In genomic region chr16:73991212-73991611, GRCm38 (mm10) we compare ENCODE assay signal across 10 mouse cellular contexts.
"Had no signal": no experiment of that assay in that cellular context is flagged by ENCODE, and none has a peak within 500 bp of the region (broad histone marks: within the 10 kb centered on the region; RNA-seq: fewer than 3 reads in every experiment).

No protein-coding gene starts in this region.

- ATAC-seq: liver, embryonic 12.5 days had no signal

- H3K36me3 ChIP-seq: kidney, embryonic 15.5 days; limb, embryonic 15.5 days; liver, embryonic 12.5 days; midbrain, embryonic 12.5 days had no signal

- H3K27ac ChIP-seq: kidney, embryonic 15.5 days; limb, embryonic 15.5 days; liver, embryonic 12.5 days; midbrain, embryonic 12.5 days had no signal

- H3K9me3 ChIP-seq: kidney, embryonic 15.5 days; limb, embryonic 15.5 days; liver, embryonic 12.5 days; midbrain, embryonic 12.5 days had no signal

- H3K4me3 ChIP-seq: kidney, embryonic 15.5 days; limb, embryonic 15.5 days; liver, embryonic 12.5 days; midbrain, embryonic 12.5 days had no signal

- H3K9ac ChIP-seq: kidney, embryonic 15.5 days; limb, embryonic 15.5 days; liver, embryonic 12.5 days; lung, embryonic 14.5 days; midbrain, embryonic 12.5 days had no signal

- H3K27me3 ChIP-seq: kidney, embryonic 15.5 days; limb, embryonic 15.5 days; liver, embryonic 12.5 days; midbrain, embryonic 12.5 days had no signal

- H3K4me1 ChIP-seq: kidney, embryonic 15.5 days; limb, embryonic 15.5 days; liver, embryonic 12.5 days; midbrain, embryonic 12.5 days had no signal

- DNase-seq: kidney, postnatal 14 days; lung, embryonic 14.5 days; lung, postnatal 10 days; lung, postnatal 4 days; right cerebral cortex, postnatal 14 days; thymus, postnatal 36 days had no signal

- H3K4me2 ChIP-seq: kidney, embryonic 15.5 days; limb, embryonic 15.5 days; liver, embryonic 12.5 days; lung, embryonic 14.5 days; midbrain, embryonic 12.5 days had no signal
